Mouse (Mus musculus): ENCODE measurements around the gene Bicral.
"Not testable (repeated sequence)": the region's sequence is repeated elsewhere in the genome, so short reads cannot be mapped to it uniquely, and the experiment has no call there.

Gene Bicral

GRCm38 (mm10) chr17:46874133-46874532 is 15.9 kb upstream of the Bicral start:
- no peak for DNase-seq

GRCm38 (mm10) chr17:46872806-46873205 is 14.5 kb upstream of the Bicral start:
- DNase-seq = no peak

GRCm38 (mm10) chr17:46870913-46871312 is 12.6 kb upstream of the Bicral start:
- DNase-seq = no peak

GRCm38 (mm10) chr17:46870204-46870798 is 12.0 kb upstream of the Bicral start:
- DNase-seq = no peak

GRCm38 (mm10) chr17:46866836-46867235 is 8.6 kb upstream of the Bicral start:
- no peak for DNase-seq

GRCm38 (mm10) chr17:46864566-46865195 is 6.4 kb upstream of the Bicral start:
- DNase-seq = no peak

- no peak for DNase-seq
Observed at GRCm38 (mm10) chr17:46860120-46860519, 1.8 kb upstream of the Bicral start.

- no peak for DNase-seq
Observed at GRCm38 (mm10) chr17:46858749-46859444, 615 bp upstream of the Bicral start.

GRCm38 (mm10) chr17:46857361-46857902 is 850 bp downstream of the Bicral start:
- peak; percentile 69 to 81 for DNase-seq

GRCm38 (mm10) chr17:46856471-46857360 is 1.6 kb downstream of the Bicral start:
- DNase-seq = peak; percentile 77 to 93

- no peak for DNase-seq
Observed at GRCm38 (mm10) chr17:46856107-46856388, 2.2 kb downstream of the Bicral start.

GRCm38 (mm10) chr17:46855328-46856106 is 2.8 kb downstream of the Bicral start:
- peak in 1 of 2 experiments; percentile 43 for DNase-seq

- DNase-seq = peak; percentile 20 to 39
Observed at GRCm38 (mm10) chr17:46854640-46855110, 3.6 kb downstream of the Bicral start.

- DNase-seq = no peak
Observed at GRCm38 (mm10) chr17:46854096-46854495, 4.2 kb downstream of the Bicral start.

GRCm38 (mm10) chr17:46853281-46853680 is 5.0 kb downstream of the Bicral start:
- peak; percentile 61 to 71 for DNase-seq

- DNase-seq = peak; percentile 28 to 36
Observed at GRCm38 (mm10) chr17:46852725-46853124, 5.6 kb downstream of the Bicral start.

GRCm38 (mm10) chr17:46847206-46847605 is 11.1 kb downstream of the Bicral start:
- no peak for DNase-seq

- DNase-seq = not testable (repeated sequence)
Observed at GRCm38 (mm10) chr17:46846573-46846972, 11.7 kb downstream of the Bicral start.

GRCm38 (mm10) chr17:46845262-46845661 is 13.0 kb downstream of the Bicral start:
- DNase-seq = no peak

GRCm38 (mm10) chr17:46844811-46845210 is 13.5 kb downstream of the Bicral start:
- peak; percentile 80 to 81 for DNase-seq

GRCm38 (mm10) chr17:46843716-46844115 is 14.6 kb downstream of the Bicral start:
- DNase-seq = no peak

- DNase-seq = no peak
Observed at GRCm38 (mm10) chr17:46843022-46843421, 15.3 kb downstream of the Bicral start.
